Mouse (Mus musculus) gastrocnemius, postnatal 14 days (tissue): ENCODE measurements at regions not wholly inside any gene's neighbourhood (a gene's known extent, or its start where the extent isn't known, plus 50 kb on each side); places are given as distances from the start of the nearest gene placed in this dataset.

Experiments used
- DNase-seq: peaks from one replicate; pipeline ENCODE4 v3.0.0; 2021; ENCODE audit warnings: mixed read lengths
- intact Hi-C: fragments of 180-260 bp; cut with DNase I; formaldehyde crosslinking; loops from one replicate; pipeline ENCODE4 v1.15.1; 2025; ENCODE audit warnings: low total_unique reads

- no peak for DNase-seq
- intact Hi-C loops, result no loop called here
These were observed 89.1 kb upstream of the Robo2 start for GRCm38 (mm10) chr16:74500687-74501086.

- DNase-seq, result no peak
- intact Hi-C loops, result no loop called here
These were observed 56.3 kb upstream of the Robo2 start for GRCm38 (mm10) chr16:74467745-74468420.

GRCm38 (mm10) chr16:74467159-74467558 is 55.5 kb upstream of the Robo2 start:
- no peak for DNase-seq
- intact Hi-C loops, result no loop called here

GRCm38 (mm10) chr16:74464835-74465234 is 53.2 kb upstream of the Robo2 start:
- intact Hi-C loops, result no loop called here
- DNase-seq, result no peak

GRCm38 (mm10) chr16:74464290-74464689 is 52.7 kb upstream of the Robo2 start:
- DNase-seq, result no peak
- intact Hi-C loops, result no loop called here

GRCm38 (mm10) chr16:74462436-74462835 is 50.8 kb upstream of the Robo2 start:
- intact Hi-C loops, result no loop called here
- DNase-seq, result no peak
